Mouse (Mus musculus) heart, embryonic 16.5 days (tissue): Measurements from ENCODE around the gene Ypel4. TPM values are rescaled to one million over a fixed set of nuclear protein-coding genes. Genes with fewer than 3 reads are reported as not detected.

Experiments used
- ATAC-seq: fragments of 200-750 bp; cut with Nextera tagmentation; replicated peaks from 2 replicates; pipeline ENCODE4 v1.8.0; 2017; ENCODE audit warnings: moderate number of reproducible peaks; ENCODE audit not compliant: insufficient read depth, low FRiP score; ENCODE audit errors: extremely low read depth
- H3K27ac ChIP-seq: fragments of 300-500 bp; sonication (generic); 2 replicates; pipeline ENCODE4 v1.5.1; 2014; ENCODE audit warnings: mild to moderate bottlenecking, low read length, control low read depth, moderate library complexity
- H3K27me3 ChIP-seq: fragments of 300-500 bp; sonication (generic); 2 replicates; pipeline ENCODE4 v1.6.1; 2014; ENCODE audit warnings: low read length, mixed read lengths; ENCODE audit not compliant: control insufficient read depth, insufficient read depth
- H3K36me3 ChIP-seq: fragments of 300-500 bp; sonication (generic); 2 replicates; pipeline ENCODE4 v1.6.1; 2014; ENCODE audit not compliant: control insufficient read depth, insufficient read depth
- H3K4me1 ChIP-seq: fragments of 300-500 bp; sonication (generic); 2 replicates; pipeline ENCODE4 v1.6.1; 2014; ENCODE audit warnings: low read length, mixed read lengths; ENCODE audit not compliant: control insufficient read depth, insufficient read depth
- H3K4me2 ChIP-seq: fragments of 300-500 bp; sonication (generic); 2 replicates; pipeline ENCODE4 v1.6.1; 2014; ENCODE audit warnings: low read depth, mild to moderate bottlenecking, control low read depth, low read length
- H3K4me3 ChIP-seq: fragments of 300-500 bp; sonication (generic); 2 replicates; pipeline ENCODE4 v1.5.1; 2014; ENCODE audit warnings: mild to moderate bottlenecking, control low read depth, low read length
- H3K9ac ChIP-seq: fragments of 300-500 bp; sonication (generic); 2 replicates; pipeline ENCODE4 v1.6.1; 2014; ENCODE audit warnings: low read length, control low read depth
- H3K9me3 ChIP-seq: fragments of 300-500 bp; sonication (generic); replicated peaks from 2 replicates; pipeline ENCODE4 v1.6.1; 2016; ENCODE audit warnings: low read length; ENCODE audit not compliant: control insufficient read depth
- WGBS: fragments of 180-500 bp; shearing (Covaris S2); extraction: QIAGEN DNeasy Blood & Tissue Kit; methylation state at CpG from one replicate; pipeline ENCODE4 v1.1.7; 2014; 5-methylcytosine and 5-hydroxymethylcytosine counted together
- polyA plus RNA-seq: library from polyadenylated mRNA; unstranded; fragments of >200 nt; fragmentation: Nextera tagmentation; extraction: Ambion mirVana; gene quantifications from 2 replicates; pipeline ENCODE4 v1.2.1, GENCODE M21; 2015

The Ypel4 gene
- polyA plus RNA-seq, 1 experiment from 2014 or later, result 2.6 TPM

- no peak; the same call in 1 of the 2 replicates for ATAC-seq
- Histone ChIP-seq H3K9me3 (no peaks in the 10 kb centered on the region), H3K27ac (peak overlapping the region; percentile 99), H3K27me3 (no peaks in the 10 kb centered on the region), H3K9ac (peak overlapping the region; percentile 99), H3K4me2 (peak overlapping the region; percentile 73), H3K4me1 (peaks cover 23% of the 10 kb centered on the region), H3K36me3 (peaks cover 11% of the 10 kb centered on the region), H3K4me3 (peak overlapping the region; percentile 95)
- WGBS, result 0% methylated on average over 26 of the region's 26 CpGs
Observed at GRCm38 (mm10) chr2:84714422-84714810, 19.4 kb upstream of the Ypel4 start.

GRCm38 (mm10) chr2:84714811-84715561 is 18.9 kb upstream of the Ypel4 start, which contains the start of gene Zdhhc5:
TSS of gene Zdhhc5 (minus strand) at chr2:84715180.
- Histone ChIP-seq H3K27ac (peak within 1 kb of the TSS; percentile 99), H3K4me2 (peak within 1 kb of the TSS; percentile 73), H3K9ac (peak within 1 kb of the TSS; percentile 99), H3K27me3 (no peaks in the 10 kb centered on the region), H3K4me3 (peak within 1 kb of the TSS; percentile 95), H3K9me3 (no peaks in the 10 kb centered on the region), H3K4me1 (peaks cover 23% of the 10 kb centered on the region), H3K36me3 (peaks cover 8% of the 10 kb centered on the region)
- under 1% methylated on average over 93 of the region's 107 CpGs for WGBS
- peak; percentile 91 for ATAC-seq

- Histone ChIP-seq H3K4me2 (peak overlapping the region; percentile 61), H3K4me3 (peak overlapping the region; percentile 95), H3K36me3 (peaks cover under 1% of the 10 kb centered on the region; the same call in 1 of the 2 replicates), H3K9ac (peak overlapping the region; percentile 79), H3K27me3 (no peaks in the 10 kb centered on the region), H3K27ac (peak overlapping the region; percentile 99), H3K4me1 (peaks cover 23% of the 10 kb centered on the region), H3K9me3 (no peaks in the 10 kb centered on the region)
- ATAC-seq, result peak; percentile 93
- under 1% methylated on average over 33 of the region's 33 CpGs for WGBS
Observed at GRCm38 (mm10) chr2:84715562-84716361, 18.1 kb upstream of the Ypel4 start.

DNA sequence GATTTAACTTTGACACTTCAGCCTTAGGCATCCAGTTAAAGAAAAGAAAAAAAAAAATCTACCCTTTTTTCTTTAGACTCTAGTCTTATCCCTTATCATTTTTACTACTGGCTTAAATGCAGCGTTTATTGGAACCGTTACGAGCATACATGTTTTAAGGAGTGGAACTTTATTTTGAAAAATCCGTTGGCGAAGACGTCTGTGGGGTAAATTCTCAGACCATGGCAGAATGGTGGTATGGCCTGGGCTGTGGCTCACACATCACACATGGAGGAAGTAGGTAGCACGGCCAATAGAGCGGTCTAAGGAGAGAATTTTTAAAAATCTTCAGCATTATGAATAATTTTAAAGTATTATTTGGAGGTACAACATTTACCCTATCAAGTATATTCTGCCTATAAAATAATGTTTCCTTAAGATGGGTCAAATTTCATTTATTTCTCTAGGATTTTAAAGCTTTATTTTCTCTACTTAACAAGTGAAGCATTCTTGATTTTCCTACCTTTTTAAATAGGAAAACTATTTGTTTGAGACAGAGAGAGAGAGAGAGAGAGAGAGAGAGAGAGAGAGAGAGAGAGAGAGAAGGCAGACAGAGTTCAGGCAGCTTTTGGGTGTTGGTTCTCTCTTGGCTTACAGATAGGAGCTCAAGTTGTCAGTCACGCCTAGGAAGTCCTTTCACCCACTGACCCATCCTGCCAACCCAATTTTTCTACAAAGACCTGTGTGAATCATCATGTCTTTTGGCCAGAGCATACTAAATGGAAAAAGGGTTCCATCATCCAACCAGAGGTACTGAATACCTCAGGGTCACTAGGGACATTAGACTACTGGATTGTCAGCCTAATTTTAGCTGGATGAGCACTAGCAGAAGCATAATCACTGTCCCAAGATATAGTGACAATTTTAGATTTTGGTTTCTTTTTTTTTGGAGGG is 17.2 kb upstream of the Ypel4 start:
- Histone ChIP-seq H3K4me1 (peaks cover 23% of the 10 kb centered on the region), H3K4me2 (peak overlapping the region; percentile 61), H3K27ac (peak overlapping the region; percentile 99), H3K27me3 (no peaks in the 10 kb centered on the region), H3K9ac (peak overlapping the region; percentile 79), H3K36me3 (0 out of 2 replicates have a peak, but pooled peaks cover 3% of the 10 kb centered on the region), H3K9me3 (no peaks in the 10 kb centered on the region), H3K4me3 (peak overlapping the region; percentile 95)
- ATAC-seq, result no peak
- WGBS, result 22% methylated on average over 9 of the region's 9 CpGs

DNA sequence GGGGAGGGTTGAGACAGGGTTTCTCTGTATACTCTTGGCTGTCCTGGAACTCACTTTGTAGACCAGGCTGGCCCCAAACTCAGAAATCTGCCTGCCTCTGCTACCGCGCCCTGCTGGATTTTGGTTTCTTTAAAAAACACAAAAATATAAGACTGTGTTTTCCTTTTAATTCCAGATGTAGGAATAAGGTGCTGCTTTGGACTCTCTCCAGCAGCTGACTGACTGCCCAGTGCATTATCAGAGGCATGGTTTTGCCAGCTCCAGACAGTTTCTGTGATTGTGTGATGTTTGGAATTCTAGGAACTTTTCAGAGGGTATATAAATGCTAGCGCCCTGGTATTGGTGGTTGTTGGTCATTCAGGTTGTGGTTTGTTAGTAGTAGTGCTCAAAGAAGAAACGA is 16.5 kb upstream of the Ypel4 start:
- Histone ChIP-seq H3K9me3 (no peaks in the 10 kb centered on the region), H3K27me3 (no peaks in the 10 kb centered on the region), H3K4me2 (no peak overlapping the region), H3K4me1 (peaks cover 20% of the 10 kb centered on the region), H3K36me3 (0 out of 2 replicates have a peak, but pooled peaks cover 3% of the 10 kb centered on the region), H3K4me3 (no peak overlapping the region), H3K27ac (no peak overlapping the region), H3K9ac (no peak overlapping the region)
- 89% methylated on average over 4 of the region's 4 CpGs for WGBS
- no peak for ATAC-seq

GRCm38 (mm10) chr2:84720718-84721117 is 13.1 kb upstream of the Ypel4 start:
- WGBS, result 95% methylated on average over 2 of the region's 2 CpGs
- no peaks in the 10 kb centered on the region for H3K27me3 ChIP-seq

DNA sequence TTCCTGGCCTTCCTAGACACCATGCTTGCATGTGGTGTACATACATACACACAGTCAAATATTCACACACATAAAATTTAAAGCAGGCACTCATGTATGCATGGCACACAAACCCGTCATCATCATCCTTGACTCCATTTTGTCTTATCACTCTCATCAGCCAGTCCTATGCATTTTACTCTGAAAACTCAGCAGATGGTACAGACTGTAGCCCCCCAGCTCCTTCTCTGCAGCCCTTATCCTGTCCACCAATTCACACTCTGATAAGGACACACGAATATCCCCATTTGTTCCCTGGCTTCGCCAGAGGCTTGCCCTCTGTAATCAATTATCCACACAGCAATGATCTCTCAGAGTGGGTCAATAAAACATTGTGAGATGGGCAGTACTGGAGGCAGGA is 12.7 kb upstream of the Ypel4 start:
- no peak overlapping the region for H3K4me2 ChIP-seq
- H3K4me3 ChIP-seq, result no peak overlapping the region
- no peak overlapping the region for H3K9ac ChIP-seq
- H3K4me1 ChIP-seq, result peaks cover 19% of the 10 kb centered on the region
- 72% methylated on average over 3 of the region's 3 CpGs for WGBS
- H3K9me3 ChIP-seq, result no peaks in the 10 kb centered on the region
- H3K36me3 ChIP-seq, result peaks cover 23% of the 10 kb centered on the region
- H3K27me3 ChIP-seq, result no peaks in the 10 kb centered on the region
- no peak for ATAC-seq
- no peak overlapping the region for H3K27ac ChIP-seq

More at GRCm38 (mm10) chr2:84720718-84721117, 13.1 kb upstream of the Ypel4 start:
- Histone ChIP-seq H3K4me3 (no peak overlapping the region), H3K27ac (no peak overlapping the region), H3K36me3 (peaks cover 23% of the 10 kb centered on the region), H3K9ac (no peak overlapping the region), H3K9me3 (no peaks in the 10 kb centered on the region), H3K4me2 (no peak overlapping the region), H3K4me1 (peaks cover 14% of the 10 kb centered on the region)
- ATAC-seq, result no peak

GRCm38 (mm10) chr2:84723856-84724255 is 10.0 kb upstream of the Ypel4 start:
- Histone ChIP-seq H3K4me2 (no peak overlapping the region), H3K36me3 (peaks cover 23% of the 10 kb centered on the region), H3K9ac (no peak overlapping the region), H3K27ac (no peak overlapping the region), H3K9me3 (no peaks in the 10 kb centered on the region), H3K4me1 (peaks cover 16% of the 10 kb centered on the region), H3K4me3 (no peak overlapping the region), H3K27me3 (no peaks in the 10 kb centered on the region)
- ATAC-seq, result no peak
- WGBS, result 87% methylated on average over 14 of the region's 14 CpGs
